Mouse (Mus musculus) stomach, embryonic 14.5 days (tissue): ENCODE data around the gene Orm1. TPM values are rescaled to one million over a fixed set of nuclear protein-coding genes. Genes with fewer than 3 reads are reported as not detected.

Source experiments
- ATAC-seq: fragments of 200-750 bp; cut with Nextera tagmentation; 2 replicates; pipeline ENCODE4 v1.8.0; 2017; ENCODE audit warnings: low read depth, moderate TSS enrichment; ENCODE audit not compliant: insufficient number of reproducible peaks, insufficient read depth, low FRiP score
- H3K27ac ChIP-seq: fragments of 300-500 bp; sonication (generic); 2 replicates; pipeline ENCODE4 v1.5.1; 2014; ENCODE audit warnings: mild to moderate bottlenecking, low read length, moderate library complexity, mixed read lengths
- H3K27me3 ChIP-seq: fragments of 300-500 bp; sonication (generic); 2 replicates; pipeline ENCODE4 v1.6.1; 2014; ENCODE audit warnings: low read length, control low read depth, mixed read lengths; ENCODE audit not compliant: control insufficient read depth, insufficient read depth
- H3K36me3 ChIP-seq: fragments of 300-500 bp; sonication (generic); 2 replicates; pipeline ENCODE4 v1.6.1; 2014; ENCODE audit warnings: mild to moderate bottlenecking, control low read depth, low read length, moderate library complexity, mixed read lengths; ENCODE audit not compliant: control insufficient read depth, insufficient read depth
- H3K4me1 ChIP-seq: fragments of 300-500 bp; sonication (generic); 2 replicates; pipeline ENCODE4 v1.6.1; 2014; ENCODE audit warnings: low read length, control low read depth, mixed read lengths; ENCODE audit not compliant: control insufficient read depth, insufficient read depth
- H3K4me2 ChIP-seq: fragments of 300-500 bp; sonication (generic); replicated peaks from 2 replicates; pipeline ENCODE4 v1.6.1; 2014; ENCODE audit warnings: low read depth, low read length, control low read depth
- H3K4me3 ChIP-seq: fragments of 300-500 bp; sonication (generic); 2 replicates; pipeline ENCODE4 v1.5.1; 2014; ENCODE audit warnings: low read depth, low read length, control low read depth
- H3K9ac ChIP-seq: fragments of 300-500 bp; sonication (generic); replicated peaks from 2 replicates; pipeline ENCODE4 v1.6.1; 2014; ENCODE audit warnings: low read depth, mild to moderate bottlenecking, control low read depth, low read length, moderate library complexity, mixed read lengths
- H3K9me3 ChIP-seq: fragments of 300-500 bp; sonication (generic); 2 replicates; pipeline ENCODE4 v1.6.1; 2016; ENCODE audit warnings: low read depth, low read length, control low read depth; ENCODE audit not compliant: control insufficient read depth
- WGBS: fragments of 180-500 bp; shearing (Covaris S2); extraction: QIAGEN DNeasy Blood & Tissue Kit; methylation state at CpG from one replicate; pipeline ENCODE4 v1.1.7; 2014; 5-methylcytosine and 5-hydroxymethylcytosine counted together
- polyA plus RNA-seq: library from polyadenylated mRNA; unstranded; fragments of >200 nt; fragmentation: Nextera tagmentation; extraction: Ambion mirVana; gene quantifications from 2 replicates; pipeline ENCODE4 v1.2.1, GENCODE M21; 2014

Orm1 gene
- polyA plus RNA-seq, result not detected in 2 replicates

- Histone ChIP-seq H3K36me3 (no peaks in the 10 kb centered on the region), H3K4me3 (no peak within 1 kb of the TSS), H3K27ac (0 out of 2 replicates have a peak within 1 kb of the TSS, but pooled peaks have one; percentile 4), H3K27me3 (no peaks in the 10 kb centered on the region), H3K9ac (no peak within 1 kb of the TSS), H3K4me2 (no peak within 1 kb of the TSS), H3K4me1 (no peaks in the 10 kb centered on the region), H3K9me3 (no peaks in the 10 kb centered on the region)
- no peak for ATAC-seq
- WGBS, result 79% methylated on average over 8 of the region's 8 CpGs
Measured at GRCm38 (mm10) chr4:63344295-63344694, at the start of gene Orm1. Gene Orm1 (plus strand): TSS chr4:63344560.

- 79% methylated on average over 1 of the region's 1 CpGs for WGBS
- H3K36me3 ChIP-seq, result peaks cover 34% of the 10 kb centered on the region
Measured at GRCm38 (mm10) chr4:63295641-63296040, 48.7 kb upstream of the Orm1 start.

GRCm38 (mm10) chr4:63296263-63296662 is 48.1 kb upstream of the Orm1 start:
- Histone ChIP-seq H3K27me3 (no peaks in the 10 kb centered on the region), H3K36me3 (peaks cover 34% of the 10 kb centered on the region), H3K27ac (no peak overlapping the region), H3K4me1 (no peaks in the 10 kb centered on the region), H3K4me3 (no peak overlapping the region), H3K4me2 (no peak overlapping the region), H3K9ac (no peak overlapping the region), H3K9me3 (no peaks in the 10 kb centered on the region)
- 51% methylated on average over 3 of the region's 3 CpGs for WGBS
- ATAC-seq, result no peak

More at GRCm38 (mm10) chr4:63295641-63296040, 48.7 kb upstream of the Orm1 start:
- Histone ChIP-seq H3K4me3 (no peak overlapping the region), H3K4me1 (no peaks in the 10 kb centered on the region), H3K9me3 (no peaks in the 10 kb centered on the region), H3K27me3 (no peaks in the 10 kb centered on the region), H3K9ac (no peak overlapping the region), H3K27ac (no peak overlapping the region), H3K4me2 (no peak overlapping the region)
- ATAC-seq, result no peak

- ATAC-seq, result no peak
- WGBS, result 53% methylated on average over 8 of the region's 8 CpGs
- Histone ChIP-seq H3K4me2 (no peak overlapping the region), H3K36me3 (peaks cover 34% of the 10 kb centered on the region), H3K27me3 (no peaks in the 10 kb centered on the region), H3K9me3 (no peaks in the 10 kb centered on the region), H3K4me3 (no peak overlapping the region), H3K27ac (no peak overlapping the region), H3K9ac (no peak overlapping the region), H3K4me1 (no peaks in the 10 kb centered on the region)
Measured at GRCm38 (mm10) chr4:63296876-63297275, 47.5 kb upstream of the Orm1 start.

GRCm38 (mm10) chr4:63298191-63298590 is 46.2 kb upstream of the Orm1 start:
- no peak overlapping the region for H3K4me3 ChIP-seq
- H3K4me1 ChIP-seq, result no peaks in the 10 kb centered on the region
- H3K4me2 ChIP-seq, result no peak overlapping the region
- no peaks in the 10 kb centered on the region for H3K9me3 ChIP-seq
- H3K36me3 ChIP-seq, result peaks cover 40% of the 10 kb centered on the region
- no peaks in the 10 kb centered on the region for H3K27me3 ChIP-seq
- no peak for ATAC-seq
- no peak overlapping the region for H3K9ac ChIP-seq
- H3K27ac ChIP-seq, result no peak overlapping the region
- WGBS, result 93% methylated on average over 8 of the region's 8 CpGs

- Histone ChIP-seq H3K9ac (no peak overlapping the region), H3K27me3 (no peaks in the 10 kb centered on the region), H3K9me3 (no peaks in the 10 kb centered on the region), H3K4me3 (no peak overlapping the region), H3K36me3 (peaks cover 26% of the 10 kb centered on the region), H3K4me2 (no peak overlapping the region), H3K27ac (no peak overlapping the region), H3K4me1 (no peaks in the 10 kb centered on the region)
- no peak for ATAC-seq
- WGBS, result 54% methylated on average over 4 of the region's 4 CpGs
Measured at GRCm38 (mm10) chr4:63302641-63303040, 41.7 kb upstream of the Orm1 start.

- Histone ChIP-seq H3K4me1 (no peaks in the 10 kb centered on the region), H3K36me3 (peaks cover 39% of the 10 kb centered on the region), H3K27me3 (no peaks in the 10 kb centered on the region), H3K4me3 (no peak overlapping the region), H3K4me2 (no peak overlapping the region), H3K9me3 (no peaks in the 10 kb centered on the region), H3K9ac (no peak overlapping the region), H3K27ac (no peak overlapping the region)
- peak; percentile 16; the same call in 1 of the 2 replicates for ATAC-seq
- whole genome bisulfite sequencing, result 34% methylated on average over 21 of the region's 21 CpGs
Measured at GRCm38 (mm10) chr4:63307175-63308062, 36.9 kb upstream of the Orm1 start.

GRCm38 (mm10) chr4:63308316-63308715 is 36.0 kb upstream of the Orm1 start:
- Histone ChIP-seq H3K27ac (no peak overlapping the region), H3K27me3 (no peaks in the 10 kb centered on the region), H3K9me3 (no peaks in the 10 kb centered on the region), H3K36me3 (peaks cover 42% of the 10 kb centered on the region), H3K4me2 (no peak overlapping the region), H3K4me1 (no peaks in the 10 kb centered on the region), H3K4me3 (no peak overlapping the region), H3K9ac (no peak overlapping the region)
- ATAC-seq, result no peak
- WGBS, result 84% methylated on average over 3 of the region's 3 CpGs
